Mouse (Mus musculus) cerebellum, postnatal 25 days (tissue): ENCODE data around the gene BC005537.
A peak's percentile ranks its signal among the peaks of the same experiment; 100 is the strongest.

Experiments used
- DNase-seq, 2 experiments: peaks; one replicate each; pipeline ENCODE4 v3.0.0; 2021; ENCODE audit warnings: mixed read lengths in 2 of 2

BC005537 gene

GRCm38 (mm10) chr13:24849318-24849717, 47.9 kb downstream of the BC005537 start:
- DNase-seq, result no peak

- DNase-seq, result no peak
Measured at GRCm38 (mm10) chr13:24851989-24852388, 50.5 kb downstream of the BC005537 start.

GRCm38 (mm10) chr13:24852570-24852969, 51.1 kb downstream of the BC005537 start:
- DNase-seq, result no peak

DNA sequence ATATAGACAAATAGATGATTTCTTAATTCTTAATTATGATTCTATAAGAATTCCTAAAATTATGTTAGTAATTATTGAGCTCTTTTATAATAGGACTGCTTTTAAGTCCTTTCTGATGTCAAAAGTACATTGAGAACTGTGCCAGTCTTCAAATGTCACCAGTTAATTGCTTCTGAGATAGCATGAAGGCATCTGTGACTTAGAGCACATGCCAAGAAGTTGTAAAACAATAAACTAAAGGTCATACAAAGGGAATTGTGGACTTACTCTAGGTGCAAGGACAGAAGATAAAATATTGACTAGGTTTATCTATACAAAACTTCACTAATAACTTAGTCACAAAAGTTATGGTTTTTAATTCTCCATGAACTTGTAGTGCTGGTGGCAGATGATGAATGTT, 57.7 kb downstream of the BC005537 start:
- no peak for DNase-seq

DNA sequence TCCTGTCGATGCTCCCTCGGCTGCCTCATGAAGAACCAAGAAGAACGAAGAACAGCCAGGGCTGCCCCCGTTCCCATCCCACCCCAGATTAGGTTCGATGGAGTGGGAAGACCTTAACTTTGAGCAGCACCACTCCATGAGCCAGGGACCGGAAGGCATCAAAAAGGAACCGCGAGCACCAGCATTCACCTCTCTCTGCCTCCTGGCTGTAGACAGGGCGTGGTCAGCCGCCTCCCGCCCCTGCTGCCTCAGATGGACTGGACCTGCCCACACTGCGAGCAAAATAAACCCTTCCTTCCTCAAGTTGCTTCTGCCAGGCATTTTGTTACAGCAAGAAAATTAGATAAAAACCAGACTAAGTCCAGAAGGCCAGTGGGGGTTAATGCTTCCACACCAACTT, 59.6 kb downstream of the BC005537 start:
- DNase-seq, result no peak

GRCm38 (mm10) chr13:24862021-24862420, 60.6 kb downstream of the BC005537 start:
- no peak for DNase-seq

GRCm38 (mm10) chr13:24862520-24862919, 61.1 kb downstream of the BC005537 start:
- peak; percentile 54 to 77 for DNase-seq
